10 mouse cellular contexts compared by ENCODE assay signal in the genomic region with DNA sequence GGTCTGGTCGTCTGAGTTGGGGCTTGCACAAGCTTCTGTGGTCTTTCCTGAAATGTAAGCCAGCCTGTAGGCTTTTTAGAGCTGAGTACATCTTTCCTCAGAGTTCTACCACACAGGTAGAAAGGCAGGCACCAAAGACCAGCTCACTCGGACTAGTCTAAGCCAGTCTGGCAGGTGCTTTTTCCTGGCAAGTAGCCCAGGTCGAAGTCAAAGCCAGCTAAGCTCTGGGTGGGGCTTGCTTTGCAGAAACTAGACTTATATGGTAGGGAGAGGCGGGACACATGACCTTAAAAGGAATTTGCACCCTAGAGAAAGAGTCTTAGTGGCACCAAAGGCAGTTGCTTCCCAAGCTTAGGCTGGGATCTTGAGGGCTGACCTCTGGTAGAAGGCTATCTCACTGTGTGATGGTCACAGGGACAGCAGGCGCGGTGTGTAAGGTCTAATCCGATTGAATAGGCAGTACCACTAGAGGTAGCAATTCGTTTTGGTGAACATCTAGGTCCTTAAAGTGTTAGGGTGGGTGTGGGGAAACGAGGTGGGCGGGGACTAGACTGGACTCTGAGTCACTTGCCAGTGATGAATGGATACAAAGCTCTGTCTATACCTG. TPM values are rescaled to one million over a fixed set of nuclear protein-coding genes. Genes with fewer than 3 reads are reported as not detected.
DNase-seq lines count a peak whose midpoint lies in the region; ATAC-seq and TF ChIP-seq lines count a peak whose summit lies in the region.
"Not testable (repeated sequence)": the region's sequence is repeated elsewhere in the genome, so short reads cannot be mapped to it uniquely, and the experiment has no call there.
"Had no signal": no experiment of that assay in that cellular context is flagged by ENCODE, and none has a peak within 500 bp of the region (broad histone marks: within the 10 kb centered on the region; RNA-seq: fewer than 3 reads in every experiment).

No protein-coding gene starts in this region.

- peak overlapping the region; percentile 30 for H3K4me2 ChIP-seq in forebrain, embryonic 13.5 days
- H3K4me2 ChIP-seq in kidney, embryonic 15.5 days = peak overlapping the region; percentile 46
- peak overlapping the region; percentile 75 for H3K4me2 ChIP-seq in liver, embryonic 16.5 days (ENCODE audit: low read depth, low read length)
- peak overlapping the region; percentile 41; the same call in 1 of the 2 replicates for H3K4me2 ChIP-seq in midbrain, postnatal 0 days (ENCODE audit: low read depth, low read length, poor library complexity, severe bottlenecking)

- WGBS in forebrain, embryonic 13.5 days = 25% methylated on average over 8 of the region's 10 CpGs
- 28% methylated on average over 8 of the region's 10 CpGs for WGBS in hindbrain, embryonic 10.5 days
- 27% methylated on average over 8 of the region's 10 CpGs for WGBS in kidney, embryonic 15.5 days
- 25% methylated on average over 7 of the region's 10 CpGs for WGBS in liver, embryonic 16.5 days (ENCODE audit: insufficient replicate concordance)
- 39% methylated on average over 7 of the region's 10 CpGs for WGBS in midbrain, postnatal 0 days

- not testable (repeated sequence) for H3K36me3 ChIP-seq in forebrain, embryonic 13.5 days (ENCODE audit: poor library complexity, severe bottlenecking); hindbrain, embryonic 10.5 days; kidney, embryonic 15.5 days; liver, embryonic 16.5 days (ENCODE audit: control insufficient read depth, insufficient read depth); midbrain, postnatal 0 days (ENCODE audit: insufficient read depth, low read length)

- peak overlapping the region; percentile 14; the same call in 1 of the 2 replicates for H3K4me3 ChIP-seq in forebrain, embryonic 13.5 days
- H3K4me3 ChIP-seq in hindbrain, embryonic 10.5 days = peak overlapping the region; percentile 11; the same call in 1 of the 2 replicates
- not testable (repeated sequence) for H3K4me3 ChIP-seq in kidney, embryonic 15.5 days (replicated peaks)
- peak overlapping the region; percentile 47 for H3K4me3 ChIP-seq in liver, embryonic 16.5 days (ENCODE audit: low read depth, low read length)
- H3K4me3 ChIP-seq in midbrain, postnatal 0 days (ENCODE audit: low read depth, low read length) = peak overlapping the region; percentile 19

- peak; percentile 24 for TF ChIP-seq CTCF in midbrain, postnatal 0 days (IDR thresholded peaks at IDR 0.05)

- H3K27me3 ChIP-seq in forebrain, embryonic 13.5 days; kidney, embryonic 15.5 days; liver, embryonic 16.5 days (ENCODE audit: control insufficient read depth, insufficient read depth, low read depth, low read length); midbrain, postnatal 0 days (ENCODE audit: insufficient read depth, low read length): not testable (repeated sequence)
- H3K27me3 ChIP-seq in hindbrain, embryonic 10.5 days (ENCODE audit: insufficient read depth, poor library complexity, severe bottlenecking) = peaks cover 22% of the 10 kb centered on the region

- not testable (repeated sequence) for H3K9me3 ChIP-seq in forebrain, embryonic 13.5 days (replicated peaks); hindbrain, embryonic 10.5 days; kidney, embryonic 15.5 days (replicated peaks); liver, embryonic 16.5 days (replicated peaks; ENCODE audit: control insufficient read depth, low read length); midbrain, postnatal 0 days (ENCODE audit: low read length)

- H3K4me1 ChIP-seq in forebrain, embryonic 13.5 days; midbrain, postnatal 0 days (ENCODE audit: insufficient read depth, low read length): not testable (repeated sequence)
- H3K4me1 ChIP-seq in hindbrain, embryonic 10.5 days (replicated peaks) = peaks cover 11% of the 10 kb centered on the region
- peaks cover 12% of the 10 kb centered on the region for H3K4me1 ChIP-seq in kidney, embryonic 15.5 days
- peaks cover 15% of the 10 kb centered on the region for H3K4me1 ChIP-seq in liver, embryonic 16.5 days (ENCODE audit: control insufficient read depth, low read depth, low read length)

- H3K9ac ChIP-seq in forebrain, embryonic 13.5 days; kidney, embryonic 15.5 days; midbrain, postnatal 0 days (replicated peaks; ENCODE audit: low read length, poor library complexity, severe bottlenecking): not testable (repeated sequence)
- peak overlapping the region; percentile 43; the same call in 1 of the 2 replicates for H3K9ac ChIP-seq in liver, embryonic 16.5 days (ENCODE audit: low read depth, low read length)

- peak; percentile 55 for ATAC-seq in forebrain, embryonic 13.5 days
- ATAC-seq in kidney, embryonic 15.5 days (replicated peaks; ENCODE audit: low FRiP score) = peak; percentile 82
- ATAC-seq in liver, embryonic 16.5 days (ENCODE audit: low read depth) = peak; percentile 79
- ATAC-seq in midbrain, postnatal 0 days (ENCODE audit: low FRiP score) = peak; percentile 74

- H3K27ac ChIP-seq in forebrain, embryonic 13.5 days; hindbrain, embryonic 10.5 days; midbrain, postnatal 0 days (ENCODE audit: low read depth, low read length): not testable (repeated sequence)
- peak overlapping the region; percentile 69 for H3K27ac ChIP-seq in kidney, embryonic 15.5 days
- peak overlapping the region; percentile 84 for H3K27ac ChIP-seq in liver, embryonic 16.5 days (ENCODE audit: low read length)

- DNase-seq in WW6 (ENCODE audit: low read depth, low spot score) = peak; percentile 13
- peak; percentile 9 to 24 for DNase-seq in cerebellum, postnatal 14 days
- DNase-seq in hindbrain, embryonic 10.5 days (ENCODE audit: low spot score) = not testable (repeated sequence)
- DNase-seq in midbrain, postnatal 0 days (ENCODE audit: low spot score) = peak; percentile 5

RNA-seq across cellular contexts. Expression of a gene that starts 0.6 kb away (rescaled TPM):
- polyA plus RNA-seq in forebrain, embryonic 13.5 days (2015; fragmentation: Nextera tagmentation; extraction: Ambion mirVana) = 2.2 and 2.7 TPM in 2 replicates
- 3.5 and 3.7 TPM in 2 replicates for polyA plus RNA-seq in hindbrain, embryonic 10.5 days (2016; fragmentation: Nextera tagmentation; extraction: Ambion mirVana)
- 6.7 and 7.1 TPM in 2 replicates for polyA plus RNA-seq in kidney, embryonic 15.5 days (2015; fragmentation: Nextera tagmentation; extraction: Ambion mirVana)
- 13.2 and 13.3 TPM in 2 replicates for polyA plus RNA-seq in liver, embryonic 16.5 days (2015; fragmentation: Nextera tagmentation; extraction: Ambion mirVana)
- 10.0 and 11.1 TPM in 2 replicates for total RNA-seq in midbrain, postnatal 0 days (2014; rRNA removed)
- polyA plus RNA-seq in midbrain, postnatal 0 days (2015; fragmentation: Nextera tagmentation; extraction: Ambion mirVana) = 5.9 and 6.3 TPM in 2 replicates

RNA-seq across cellular contexts. Expression of a gene that starts 16.3 kb away (rescaled TPM):
- not detected in 2 replicates for polyA plus RNA-seq in forebrain, embryonic 13.5 days (2015; fragmentation: Nextera tagmentation; extraction: Ambion mirVana)
- not detected in 2 replicates for polyA plus RNA-seq in hindbrain, embryonic 10.5 days (2016; fragmentation: Nextera tagmentation; extraction: Ambion mirVana)
- not detected in 2 replicates for polyA plus RNA-seq in kidney, embryonic 15.5 days (2015; fragmentation: Nextera tagmentation; extraction: Ambion mirVana)
- not detected in 2 replicates for polyA plus RNA-seq in liver, embryonic 16.5 days (2015; fragmentation: Nextera tagmentation; extraction: Ambion mirVana)
- total RNA-seq in midbrain, postnatal 0 days (2014; rRNA removed) = not detected in 2 replicates
- polyA plus RNA-seq in midbrain, postnatal 0 days (2015; fragmentation: Nextera tagmentation; extraction: Ambion mirVana) = not detected in 2 replicates
- total RNA-seq: adrenal gland, postnatal 4 days; gastrocnemius, adult 18-20 months; layer of hippocampus, adult 8-10 months had no signal

RNA-seq across cellular contexts. Expression of a gene that starts 34.1 kb away (rescaled TPM):
- polyA plus RNA-seq in forebrain, embryonic 13.5 days (2015; fragmentation: Nextera tagmentation; extraction: Ambion mirVana) = 0.52 TPM in 1 of 2 replicates, not detected in the other
- 0.20 and 0.24 TPM in 2 replicates for polyA plus RNA-seq in hindbrain, embryonic 10.5 days (2016; fragmentation: Nextera tagmentation; extraction: Ambion mirVana)
- 2.7 and 3.2 TPM in 2 replicates for polyA plus RNA-seq in kidney, embryonic 15.5 days (2015; fragmentation: Nextera tagmentation; extraction: Ambion mirVana)
- polyA plus RNA-seq in liver, embryonic 16.5 days (2015; fragmentation: Nextera tagmentation; extraction: Ambion mirVana) = 93.0 and 115 TPM in 2 replicates
- total RNA-seq in midbrain, postnatal 0 days (2014; rRNA removed) = 0.94 and 1.4 TPM in 2 replicates
- 1.0 TPM in 1 of 2 replicates, not detected in the other for polyA plus RNA-seq in midbrain, postnatal 0 days (2015; fragmentation: Nextera tagmentation; extraction: Ambion mirVana)

Comparison
In these comparisons a context has a peak if more than half of its experiments do, and no peak if none do; other contexts are left out.
1. RNA of a gene that starts 34.1 kb away (polyA plus RNA-seq): 93.0 to 115 TPM in liver, embryonic 16.5 days; 2.7 to 3.2 TPM in kidney, embryonic 15.5 days, 1.0 TPM in midbrain, postnatal 0 days, 0.52 TPM in forebrain, embryonic 13.5 days and 0.20 to 0.24 TPM in hindbrain, embryonic 10.5 days; every median in the first group is over 10 times any median in the second.
2. Peak in every context shown above with its lines, with median percentiles within 50 percentile points of each other: ATAC-seq and H3K4me2 ChIP-seq.